Mouse (Mus musculus): ENCODE data around the gene Ndufa4l2.

Gene Ndufa4l2

GRCm38 (mm10) chr10:127514764-127515163 lies at the start of gene Ndufa4l2:
TSS of gene Ndufa4l2 (plus strand) at chr10:127514967.
- peak; percentile 49 for DNase-seq

GRCm38 (mm10) chr10:127471281-127471988 lies 43.3 kb upstream of the Ndufa4l2 start:
- peak; percentile 45 for DNase-seq

GRCm38 (mm10) chr10:127472722-127473121 lies 42.0 kb upstream of the Ndufa4l2 start:
- no peak for DNase-seq

- no peak for DNase-seq
These were observed 39.6 kb upstream of the Ndufa4l2 start for GRCm38 (mm10) chr10:127475175-127475574.

- no peak for DNase-seq
These were observed 38.2 kb upstream of the Ndufa4l2 start for GRCm38 (mm10) chr10:127476541-127476940.

- no peak for DNase-seq
These were observed 37.5 kb upstream of the Ndufa4l2 start for GRCm38 (mm10) chr10:127477301-127477700.

- DNase-seq = peak; percentile 65
These were observed 35.6 kb upstream of the Ndufa4l2 start for GRCm38 (mm10) chr10:127479131-127479530.

GRCm38 (mm10) chr10:127480833-127481813 lies 33.6 kb upstream of the Ndufa4l2 start:
- no peak for DNase-seq

GRCm38 (mm10) chr10:127485235-127485634 lies 29.5 kb upstream of the Ndufa4l2 start:
- no peak for DNase-seq

- DNase-seq = no peak
These were observed 25.9 kb upstream of the Ndufa4l2 start for GRCm38 (mm10) chr10:127488856-127489255.

GRCm38 (mm10) chr10:127490160-127491127 lies 24.3 kb upstream of the Ndufa4l2 start:
- peak; percentile 47 for DNase-seq

GRCm38 (mm10) chr10:127491128-127491512 lies 23.6 kb upstream of the Ndufa4l2 start:
- no peak for DNase-seq

- no peak for DNase-seq
These were observed 22.6 kb upstream of the Ndufa4l2 start for GRCm38 (mm10) chr10:127492118-127492517.

- DNase-seq = no peak
These were observed 18.6 kb upstream of the Ndufa4l2 start for GRCm38 (mm10) chr10:127496156-127496555.

GRCm38 (mm10) chr10:127499516-127499915 lies 15.3 kb upstream of the Ndufa4l2 start:
- DNase-seq = peak; percentile 75

GRCm38 (mm10) chr10:127500042-127500441 lies 14.7 kb upstream of the Ndufa4l2 start:
- DNase-seq = no peak

GRCm38 (mm10) chr10:127500894-127501893 lies 13.6 kb upstream of the Ndufa4l2 start, which contains the start of gene Stac3:
TSS of gene Stac3 (plus strand) at chr10:127501686.
- no peak for DNase-seq

- peak; percentile 87 for DNase-seq
These were observed 6.5 kb upstream of the Ndufa4l2 start for GRCm38 (mm10) chr10:127508239-127508638.

- DNase-seq = peak; percentile 98
These were observed 5.5 kb upstream of the Ndufa4l2 start for GRCm38 (mm10) chr10:127509051-127509836.
